ENCODE assay signal across 10 mouse cellular contexts in the genomic region with DNA sequence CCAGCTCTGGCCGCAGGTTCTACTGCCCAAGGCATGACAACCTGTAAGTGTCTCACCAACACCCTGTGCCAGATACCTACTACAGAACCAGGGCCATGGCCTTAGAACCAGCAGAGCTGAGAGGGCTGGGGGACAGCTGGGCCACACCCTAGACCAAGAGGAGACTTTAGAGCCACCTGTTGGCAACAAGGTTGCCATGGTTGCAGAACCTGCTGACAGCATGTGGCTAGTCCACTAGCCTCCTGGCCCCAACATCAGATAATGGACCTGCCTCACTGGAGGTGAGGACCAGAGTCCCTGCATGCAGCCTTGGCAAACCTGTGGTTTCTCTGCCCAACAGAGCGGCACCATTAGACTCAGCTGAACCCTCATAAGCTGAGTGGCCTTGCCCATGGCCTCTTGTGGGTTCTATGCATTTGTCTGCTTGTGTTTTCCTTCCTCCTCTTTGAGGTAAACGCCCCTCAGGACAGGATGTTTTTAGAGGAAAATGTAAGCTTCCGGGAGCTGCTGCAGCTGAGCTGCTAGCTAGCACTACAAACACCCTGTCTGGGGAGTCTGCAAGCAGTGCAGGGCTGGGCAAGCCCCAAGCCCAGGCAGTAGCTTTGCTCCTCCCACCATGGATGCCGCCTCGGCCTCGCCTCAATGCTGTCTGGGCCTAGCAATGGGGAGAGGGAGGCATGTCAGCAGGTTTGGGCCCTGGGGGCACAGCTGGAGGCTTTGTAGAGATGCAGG. TPM values are rescaled to one million over a fixed set of nuclear protein-coding genes. Genes with fewer than 3 reads are reported as not detected.
A peak's percentile ranks its signal among the peaks of the same experiment; 100 is the strongest.
DNase-seq lines count a peak whose midpoint lies in the region; ATAC-seq and TF ChIP-seq lines count a peak whose summit lies in the region.
"Had no signal": no experiment of that assay in that cellular context is flagged by ENCODE, and none has a peak within 500 bp of the region (broad histone marks: within the 10 kb centered on the region; RNA-seq: fewer than 3 reads in every experiment).

No protein-coding gene starts in this region.

- DNase-seq in heart, adult 8-10 months (ENCODE audit: low spot score): no peak
- DNase-seq in CH12.LX (ENCODE audit: extremely low read depth): no peak
- no peak for DNase-seq in intestine, embryonic 14.5 days (ENCODE audit: low spot score)
- peak; percentile 90 for DNase-seq in naive thymus-derived CD4-positive, alpha-beta T cell, adult 2 months (ENCODE audit: low read depth)
- no peak for DNase-seq in frontal cortex, postnatal 25 days (ENCODE audit: low spot score in 2 of 2)
- no peak for DNase-seq in urinary bladder, postnatal 25 days (ENCODE audit: low spot score)
- DNase-seq in right cerebral cortex, postnatal 10 days (ENCODE audit: low spot score in 2 of 2): no peak
- DNase-seq: left cerebral cortex, postnatal 4 days had no signal

- no peaks in the 10 kb centered on the region for H3K79me2 ChIP-seq in CH12.LX (replicated peaks; ENCODE audit: control insufficient read depth, extremely low read depth, insufficient read depth, poor library complexity, severe bottlenecking)

- no peak for ATAC-seq in heart, embryonic 15.5 days (replicated peaks; ENCODE audit: insufficient number of reproducible peaks, insufficient read depth, low FRiP score, low read depth)
- ATAC-seq in intestine, embryonic 14.5 days (replicated peaks; ENCODE audit: low FRiP score, low TSS enrichment, low read depth): no peak

- no peak overlapping the region for H3K4me3 ChIP-seq in heart, embryonic 15.5 days
- H3K4me3 ChIP-seq in CH12.LX (replicated peaks in 1 of 3; ENCODE audit: low read depth in 2 of 3, low read length in 2 of 3, poor library complexity in 1 of 3): no peak overlapping the region
- H3K4me3 ChIP-seq in intestine, embryonic 14.5 days (ENCODE audit: low read depth, low read length): no peak overlapping the region
- H3K4me3 ChIP-seq: erythroblast, embryonic 14.5 days had no signal

- no peak for TF ChIP-seq POLR2A in CH12.LX (IDR thresholded peaks at IDR 0.05; ENCODE audit: low read depth, low read length)

- TF ChIP-seq EP300 in CH12.LX (IDR thresholded peaks at IDR 0.05; ENCODE audit: low read length): no peak

- in situ Hi-C loops in CH12.LX (cut with MboI; ENCODE audit: low pct_ligation_motif_present, low pct_unique_long_range_greater_than_20kb, low sequenced_read_pairs): no loop called here

- TF ChIP-seq RAD21 in CH12.LX (IDR thresholded peaks at IDR 0.05; ENCODE audit: low read depth, low read length): no peak

- WGBS in heart, embryonic 15.5 days: 48% methylated on average over 7 of the region's 7 CpGs
- WGBS in intestine, embryonic 14.5 days: 45% methylated on average over 7 of the region's 7 CpGs

- TF ChIP-seq CTCF in CH12.LX (conservative IDR thresholded peaks at IDR 0.05 in 1 of 2, IDR thresholded peaks at IDR 0.05 in 1 of 2; ENCODE audit: low read depth in 2 of 2, low read length in 2 of 2): no peak

- no peaks in the 10 kb centered on the region for H3K9me3 ChIP-seq in heart, embryonic 15.5 days (replicated peaks)
- H3K9me3 ChIP-seq in CH12.LX (replicated peaks; ENCODE audit: low read length): no peaks in the 10 kb centered on the region
- H3K9me3 ChIP-seq in intestine, embryonic 14.5 days (ENCODE audit: control insufficient read depth, low read length): no peaks in the 10 kb centered on the region

- H3K4me2 ChIP-seq in heart, embryonic 15.5 days: no peak overlapping the region
- peak overlapping the region; percentile 10; the same call in 1 of the 2 replicates for H3K4me2 ChIP-seq in CH12.LX (ENCODE audit: insufficient read depth, low read depth, poor library complexity, severe bottlenecking)
- no peak overlapping the region for H3K4me2 ChIP-seq in intestine, embryonic 14.5 days (ENCODE audit: low read length)

- no peaks in the 10 kb centered on the region for H3K27me3 ChIP-seq in heart, embryonic 15.5 days
- H3K27me3 ChIP-seq in CH12.LX (replicated peaks): peaks cover 1% of the 10 kb centered on the region
- no peaks in the 10 kb centered on the region for H3K27me3 ChIP-seq in intestine, embryonic 14.5 days (replicated peaks; ENCODE audit: control insufficient read depth, insufficient read depth, low read length)

- H3K27ac ChIP-seq in heart, embryonic 15.5 days: peak overlapping the region; percentile 44
- no peak overlapping the region for H3K27ac ChIP-seq in CH12.LX (ENCODE audit: insufficient read depth, low read depth)
- H3K27ac ChIP-seq in intestine, embryonic 14.5 days (ENCODE audit: low read depth): 0 out of 2 replicates have a peak overlapping the region, but pooled peaks have one; percentile 1

- H3K4me1 ChIP-seq in heart, embryonic 15.5 days (replicated peaks): peaks cover 61% of the 10 kb centered on the region
- peaks cover 38 to 81% of the 10 kb centered on the region in 2 experiments for H3K4me1 ChIP-seq in CH12.LX (ENCODE audit: control insufficient read depth in 1 of 2, insufficient read depth in 2 of 2)
- peaks cover 20% of the 10 kb centered on the region for H3K4me1 ChIP-seq in intestine, embryonic 14.5 days (replicated peaks; ENCODE audit: control insufficient read depth, insufficient read depth, low read length)

- dilution Hi-C loops in CH12.LX (cut with MboI; ENCODE audit: extremely low pct_ligation_motif_present, extremely low pct_unique_long_range_greater_than_20kb, low sequenced_read_pairs): no loop called here

- no peaks in the 10 kb centered on the region for H3K36me3 ChIP-seq in heart, embryonic 15.5 days
- no peaks in the 10 kb centered on the region for H3K36me3 ChIP-seq in CH12.LX (replicated peaks in 1 of 2; ENCODE audit: control insufficient read depth in 1 of 2, insufficient read depth in 1 of 2, low read length in 1 of 2)
- H3K36me3 ChIP-seq in intestine, embryonic 14.5 days (ENCODE audit: control insufficient read depth, insufficient read depth, low read length): no peaks in the 10 kb centered on the region

- no peak overlapping the region for H3K9ac ChIP-seq in heart, embryonic 15.5 days
- H3K9ac ChIP-seq in CH12.LX (ENCODE audit: insufficient read depth, low read depth): no peak overlapping the region
- H3K9ac ChIP-seq in intestine, embryonic 14.5 days (ENCODE audit: low read length): no peak overlapping the region

TF ChIP-seq in CH12.LX, 34 proteins besides CTCF, POLR2A, EP300 and RAD21:
- TF ChIP-seq TCF12 (IDR thresholded peaks at IDR 0.05; ENCODE audit: low read depth, low read length) (peak; percentile 15; the same call in 1 of the 2 replicates), ELF1 (IDR thresholded peaks at IDR 0.05; ENCODE audit: low read depth, low read length) (peak; percentile 29; the same call in 1 of the 2 replicates), ETS1 (conservative IDR thresholded peaks at IDR 0.05; ENCODE audit: low read depth, low read length) (peak; percentile 47), CHD2 (IDR thresholded peaks at IDR 0.05; ENCODE audit: low read length) (no peak)

RNA-seq across cellular contexts. Expression of a gene that starts 14.5 kb away (rescaled TPM):
- 5.0 and 36.0 TPM in 2 replicates for polyA plus RNA-seq in heart, embryonic 15.5 days (2015; fragmentation: Nextera tagmentation; extraction: Ambion mirVana)
- 1 to 10 TPM in 1 of 4 experiments, under 1 TPM in 3; 0.44 to 1.0 (median 0.83) TPM for total RNA-seq in heart, adult 8-10 months (2022)
- total RNA-seq in CH12.LX (2012; rRNA removed) (0.46 and 0.55 TPM in 2 replicates), CH12.LX (2014; rRNA removed) (0.77 and 0.85 TPM in 2 replicates)
- 4.4 and 5.5 TPM in 2 replicates for polyA plus RNA-seq in CH12.LX (2012; ENCODE audit: insufficient read length, low read depth)
- polyA plus RNA-seq in intestine, embryonic 14.5 days (2014; fragmentation: Nextera tagmentation; extraction: Ambion mirVana): 7.8 and 9.5 TPM in 2 replicates

RNA-seq across cellular contexts. Expression of a gene that starts 36.5 kb away (rescaled TPM):
- polyA plus RNA-seq in heart, embryonic 15.5 days (2015; fragmentation: Nextera tagmentation; extraction: Ambion mirVana): 464 and 512 TPM in 2 replicates
- total RNA-seq in heart, adult 8-10 months (2022): 100 to 1,000 TPM; 243 to 269 (median 257) TPM
- total RNA-seq in CH12.LX (2012; rRNA removed) (169 and 248 TPM in 2 replicates), CH12.LX (2014; rRNA removed) (371 and 466 TPM in 2 replicates)
- 209 and 278 TPM in 2 replicates for polyA plus RNA-seq in CH12.LX (2012; ENCODE audit: insufficient read length, low read depth)
- 743 and 772 TPM in 2 replicates for polyA plus RNA-seq in intestine, embryonic 14.5 days (2014; fragmentation: Nextera tagmentation; extraction: Ambion mirVana)

RNA-seq across cellular contexts. Expression of a gene that starts 54.5 kb away (rescaled TPM):
- not detected in 2 replicates for polyA plus RNA-seq in heart, embryonic 15.5 days (2015; fragmentation: Nextera tagmentation; extraction: Ambion mirVana)
- total RNA-seq in heart, adult 8-10 months (2022): not detected
- total RNA-seq in CH12.LX (2012; rRNA removed) (not detected in 2 replicates), CH12.LX (2014; rRNA removed) (not detected in 2 replicates)
- polyA plus RNA-seq in CH12.LX (2012; ENCODE audit: insufficient read length, low read depth): not detected in 2 replicates
- not detected in 2 replicates for polyA plus RNA-seq in intestine, embryonic 14.5 days (2014; fragmentation: Nextera tagmentation; extraction: Ambion mirVana)
- total RNA-seq: left cerebral cortex, postnatal 4 days had no signal
- polyA plus RNA-seq: erythroblast, embryonic 14.5 days had no signal
